Mouse (Mus musculus) liver, postnatal 0 days (tissue): ENCODE results near the gene Cnpy3.

Source experiments
- CTCF ChIP-seq: sonication (generic); IDR thresholded peaks from 2 replicates; pipeline ENCODE4 v1.5.1; 2016; ENCODE audit warnings: antibody characterized with exemption, low read depth
- EP300 ChIP-seq: IDR thresholded peaks from 2 replicates; pipeline ENCODE4 v1.6.1; 2016; ENCODE audit warnings: antibody characterized with exemption, low read depth, mild to moderate bottlenecking

GRCm38 (mm10) chr17:46694517-46695063 lies 57.4 kb downstream of the Cnpy3 start:
- TF ChIP-seq CTCF: no peak
- no peak for TF ChIP-seq EP300
